Mouse (Mus musculus) myocyte (in vitro differentiated cells): ENCODE results near the gene Pygl. TPM values are rescaled to one million over a fixed set of nuclear protein-coding genes. Genes with fewer than 3 reads are reported as not detected.

Experiments
- H3K27me3 ChIP-seq: one replicate; pipeline ENCODE4 v1.6.1; 2011; ENCODE audit not compliant: control insufficient read depth, insufficient read depth, insufficient read length
- H3K36me3 ChIP-seq: one replicate; pipeline ENCODE4 v1.6.1; 2011; ENCODE audit not compliant: control insufficient read depth, insufficient read depth
- H3K4me2 ChIP-seq: one replicate; pipeline ENCODE4 v1.6.1; 2011; ENCODE audit warnings: low read depth, control low read depth
- H3K4me3 ChIP-seq: one replicate; pipeline ENCODE4 v1.5.1; 2011; ENCODE audit warnings: mild to moderate bottlenecking, control low read depth, moderate library complexity
- H3K79me2 ChIP-seq: one replicate; pipeline ENCODE4 v1.6.1; 2011; ENCODE audit not compliant: control insufficient read depth, insufficient read depth
- H3ac ChIP-seq: one replicate; pipeline ENCODE4 v1.6.1; 2011; ENCODE audit not compliant: control insufficient read depth, insufficient read length
- CEBPB ChIP-seq: IDR thresholded peaks from 2 replicates; pipeline ENCODE4 v1.6.1; 2011; ENCODE audit warnings: mild to moderate bottlenecking, moderate library complexity; ENCODE audit not compliant: poor library complexity, insufficient read depth, severe bottlenecking
- E2F4 ChIP-seq: IDR thresholded peaks from one replicate; pipeline ENCODE4 v1.6.1; 2011; ENCODE audit warnings: mild to moderate bottlenecking, control low read depth, moderate library complexity; ENCODE audit not compliant: insufficient read depth
- MYOD1 ChIP-seq, 3 experiments: IDR thresholded peaks; one replicate each; pipeline ENCODE4 v1.6.1; 2011; ENCODE audit warnings: control low read depth in 2 of 3, low read depth in 2 of 3, mild to moderate bottlenecking in 2 of 3, moderate library complexity in 1 of 3; ENCODE audit not compliant: insufficient read length in 2 of 3, control insufficient read depth in 1 of 3
- MYOG ChIP-seq, 3 experiments: IDR thresholded peaks; one replicate each; pipeline ENCODE4 v1.6.1; 2011; ENCODE audit warnings: control low read depth in 2 of 3, low read depth in 2 of 3, mild to moderate bottlenecking in 2 of 3; ENCODE audit not compliant: insufficient read length in 2 of 3, control insufficient read depth in 1 of 3, insufficient read depth in 1 of 3
- POLR2AphosphoS2 ChIP-seq: IDR thresholded peaks from one replicate; pipeline ENCODE4 v1.6.1; 2011; ENCODE audit warnings: low read depth, control low read depth; ENCODE audit not compliant: insufficient read length
- REST ChIP-seq: IDR thresholded peaks from one replicate; pipeline ENCODE4 v1.6.1; 2011; ENCODE audit warnings: mild to moderate bottlenecking, control low read depth, moderate library complexity; ENCODE audit not compliant: insufficient read depth, insufficient read length
- SRF ChIP-seq: IDR thresholded peaks from one replicate; pipeline ENCODE4 v1.6.1; 2011; ENCODE audit warnings: low read depth; ENCODE audit not compliant: control insufficient read depth, insufficient read length
- TCF12 ChIP-seq: IDR thresholded peaks from one replicate; pipeline ENCODE4 v1.6.1; 2011; ENCODE audit warnings: mild to moderate bottlenecking, control low read depth; ENCODE audit not compliant: poor library complexity, insufficient read depth, severe bottlenecking
- TCF3 ChIP-seq: IDR thresholded peaks from one replicate; pipeline ENCODE4 v1.6.1; 2011; ENCODE audit warnings: low read depth, control low read depth; ENCODE audit not compliant: insufficient read length
- polyA plus RNA-seq: library from polyadenylated mRNA; unstranded; fragments of >200 nt; fragmentation: generic; extraction: Trizol; gene quantifications from one replicate; pipeline ENCODE4 v1.2.1, GENCODE M21; 2012; ENCODE audit warnings: missing spikeins

Gene Pygl
- polyA plus RNA-seq, 1 experiment: 0.02 TPM

GRCm38 (mm10) chr12:70140993-70141576, 90.2 kb downstream of the Pygl start:
- H3K4me3 ChIP-seq: no peak overlapping the region
- H3ac ChIP-seq: no peak overlapping the region
- TF ChIP-seq E2F4 (no peak), CEBPB (no peak), TCF3 (no peak), MYOG (IDR thresholded peaks at IDR 0.05; ENCODE audit: control insufficient read depth in 1 of 3, insufficient read depth in 1 of 3, insufficient read length in 2 of 3, low read depth in 2 of 3) (no peak), POLR2AphosphoS2 (no peak), MYOD1 (IDR thresholded peaks at IDR 0.05; ENCODE audit: control insufficient read depth in 1 of 3, insufficient read length in 2 of 3, low read depth in 2 of 3) (no peak), REST (no peak), SRF (no peak), TCF12 (no peak)

More at GRCm38 (mm10) chr12:70140993-70141576, 90.2 kb downstream of the Pygl start:
- H3K4me2 ChIP-seq: no peak overlapping the region
- no peaks in the 10 kb centered on the region for H3K27me3 ChIP-seq
- H3K36me3 ChIP-seq: no peaks in the 10 kb centered on the region
- H3K79me2 ChIP-seq: no peaks in the 10 kb centered on the region

Other genes starting within 250 kb of the Pygl start
- 23.2 TPM for gene Sav1, start 244.5 kb downstream of the Pygl start, polyA plus RNA-seq
- 5.0 TPM for gene Nin, start 117.8 kb downstream of the Pygl start, polyA plus RNA-seq
- not detected for gene Abhd12b, start 77.3 kb downstream of the Pygl start, polyA plus RNA-seq
- gene Trim9, start 116.1 kb upstream of the Pygl start, polyA plus RNA-seq: not detected
- gene Tmx1, start 221.6 kb upstream of the Pygl start, polyA plus RNA-seq: 11.7 TPM